Mouse (Mus musculus): ENCODE data around the gene Cyp39a1. TPM values are rescaled to one million over a fixed set of nuclear protein-coding genes. Genes with fewer than 3 reads are reported as not detected.

The Cyp39a1 gene
- polyA plus RNA-seq (2014; fragmentation: Nextera tagmentation; extraction: Ambion mirVana), result 4.1 and 4.2 TPM in 2 replicates

DNA sequence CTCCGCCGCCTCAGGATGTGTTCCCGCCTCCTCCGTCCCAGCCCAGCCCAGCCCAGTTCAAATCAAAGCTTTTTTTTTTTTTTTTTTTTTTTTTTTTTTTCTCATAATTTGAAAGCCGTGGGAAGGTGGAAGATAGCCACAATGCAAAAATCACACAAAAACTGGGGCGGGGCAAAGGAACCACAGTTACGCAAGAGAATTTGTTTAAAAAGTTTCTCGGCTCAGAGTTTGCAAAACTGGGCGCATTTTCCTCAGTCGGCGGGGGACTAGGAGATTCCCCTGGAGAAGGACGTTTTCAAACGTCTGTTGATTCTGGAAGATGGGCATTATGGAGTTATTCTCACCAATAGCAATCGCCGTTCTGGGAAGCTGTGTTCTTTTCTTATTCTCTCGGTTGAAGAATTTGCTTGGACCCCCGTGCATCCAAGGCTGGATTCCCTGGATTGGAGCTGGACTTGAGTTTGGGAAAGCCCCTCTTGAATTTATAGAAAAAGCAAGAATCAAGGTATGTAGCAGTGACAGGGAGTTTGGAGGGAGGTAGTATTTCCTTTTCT lies at the start of gene Cyp39a1:
TSS of gene Cyp39a1 (plus strand) at position 136 of the 554 bp plus-strand sequence.
- no peak within 1 kb of the TSS for H3K27ac ChIP-seq (ENCODE audit: low read depth, low read length)
- no peaks in the 10 kb centered on the region for H3K9me3 ChIP-seq (ENCODE audit: control insufficient read depth, low read length)
- peak within 1 kb of the TSS; percentile 96 for H3K4me2 ChIP-seq
- no peak for DNase-seq (ENCODE audit: low spot score)
- no peaks in the 10 kb centered on the region; the same call in 1 of the 2 replicates for H3K27me3 ChIP-seq (replicated peaks; ENCODE audit: control insufficient read depth, insufficient read depth, low read length)
- H3K4me3 ChIP-seq (ENCODE audit: low read depth, low read length), result peak within 1 kb of the TSS; percentile 77
- H3K4me1 ChIP-seq (replicated peaks; ENCODE audit: control insufficient read depth, insufficient read depth, low read length), result 0 out of 2 replicates have a peak, but pooled peaks cover 4% of the 10 kb centered on the region
- ATAC-seq (replicated peaks; ENCODE audit: low FRiP score), result no peak
- H3K9ac ChIP-seq (ENCODE audit: low read depth, low read length), result peak within 1 kb of the TSS; percentile 73
- WGBS, result under 1% methylated on average over 17 of the region's 17 CpGs
- no peaks in the 10 kb centered on the region for H3K36me3 ChIP-seq (ENCODE audit: control insufficient read depth, insufficient read depth, low read length)

DNA sequence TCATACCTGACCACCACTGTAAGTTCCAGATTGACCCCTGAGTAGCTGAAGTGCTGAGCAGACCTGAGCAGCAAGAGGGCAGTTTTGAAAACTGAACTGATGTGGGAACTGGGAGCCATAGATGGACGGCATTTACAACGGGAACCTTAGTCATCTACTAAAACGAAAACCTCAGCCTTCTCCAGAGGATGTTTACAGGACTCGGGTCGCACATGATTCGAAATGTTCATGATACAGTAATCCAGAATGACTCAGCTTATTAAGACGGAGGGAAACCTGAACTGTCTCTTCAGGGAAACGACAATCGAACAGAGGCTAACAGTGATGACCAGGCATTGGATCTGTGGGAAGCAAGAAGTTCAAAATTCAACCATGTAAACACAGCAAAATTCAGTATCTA lies 48.1 kb upstream of the Cyp39a1 start:
- no peaks in the 10 kb centered on the region for H3K27me3 ChIP-seq (replicated peaks; ENCODE audit: control insufficient read depth, insufficient read depth, low read length)
- no peak overlapping the region for H3K4me3 ChIP-seq (ENCODE audit: low read depth, low read length)
- no peaks in the 10 kb centered on the region for H3K9me3 ChIP-seq (ENCODE audit: control insufficient read depth, low read length)
- 77% methylated on average over 9 of the region's 9 CpGs for WGBS
- H3K4me1 ChIP-seq (replicated peaks; ENCODE audit: control insufficient read depth, insufficient read depth, low read length), result no peaks in the 10 kb centered on the region
- DNase-seq (ENCODE audit: low spot score), result no peak
- H3K4me2 ChIP-seq, result no peak overlapping the region
- H3K36me3 ChIP-seq (ENCODE audit: control insufficient read depth, insufficient read depth, low read length), result no peaks in the 10 kb centered on the region
- H3K9ac ChIP-seq (ENCODE audit: low read depth, low read length), result no peak overlapping the region
- H3K27ac ChIP-seq (ENCODE audit: low read depth, low read length), result no peak overlapping the region
- no peak for ATAC-seq (replicated peaks; ENCODE audit: low FRiP score)

DNA sequence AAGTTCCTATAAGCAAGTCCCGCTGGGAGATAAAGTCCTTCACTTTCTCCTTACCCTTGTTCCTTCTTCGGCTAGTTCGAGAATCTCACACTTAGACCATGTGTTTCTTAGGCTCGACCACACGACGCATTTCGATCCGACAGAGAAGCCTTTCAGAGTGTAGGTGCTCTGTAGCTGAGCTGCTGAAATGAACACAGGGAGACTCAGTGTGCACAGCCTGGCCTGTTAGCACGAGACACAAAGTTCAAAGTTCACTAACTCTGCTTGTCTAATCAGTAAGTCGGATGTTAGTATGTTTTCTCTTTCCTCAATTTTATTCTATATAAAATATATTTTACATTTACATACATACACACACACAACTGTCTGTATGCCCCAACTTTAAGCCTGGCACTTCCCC lies 45.1 kb upstream of the Cyp39a1 start:
- no peak for DNase-seq (ENCODE audit: low spot score)
- Histone ChIP-seq H3K9me3 (ENCODE audit: control insufficient read depth, low read length) (no peaks in the 10 kb centered on the region), H3K4me1 (replicated peaks; ENCODE audit: control insufficient read depth, insufficient read depth, low read length) (no peaks in the 10 kb centered on the region), H3K27me3 (replicated peaks; ENCODE audit: control insufficient read depth, insufficient read depth, low read length) (no peaks in the 10 kb centered on the region; the same call in 1 of the 2 replicates), H3K27ac (ENCODE audit: low read depth, low read length) (no peak overlapping the region), H3K4me2 (no peak overlapping the region), H3K4me3 (ENCODE audit: low read depth, low read length) (no peak overlapping the region), H3K36me3 (ENCODE audit: control insufficient read depth, insufficient read depth, low read length) (no peaks in the 10 kb centered on the region), H3K9ac (ENCODE audit: low read depth, low read length) (no peak overlapping the region)
- no peak for ATAC-seq (replicated peaks; ENCODE audit: low FRiP score)
- 82% methylated on average over 10 of the region's 10 CpGs for WGBS

DNA sequence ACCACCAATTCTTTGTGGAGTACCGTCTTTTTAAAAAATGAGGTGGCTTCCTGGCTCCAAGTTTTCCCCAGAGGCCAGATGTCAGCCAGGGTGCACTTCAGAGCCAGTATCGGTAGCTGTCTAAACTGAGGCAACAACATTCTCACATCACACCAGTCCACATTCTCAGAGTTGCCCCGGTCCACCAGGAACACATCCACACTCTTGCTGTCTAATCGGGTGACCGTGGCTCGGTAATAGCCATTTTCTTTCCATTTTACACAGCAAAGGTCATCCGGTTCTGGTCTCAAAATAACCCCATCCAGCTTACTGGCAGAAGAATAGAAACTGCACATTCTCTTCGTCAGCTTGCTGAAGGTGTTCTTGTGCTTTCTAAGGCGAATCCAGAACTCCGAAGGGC lies 39.0 kb upstream of the Cyp39a1 start:
- Histone ChIP-seq H3K27ac (ENCODE audit: low read depth, low read length) (no peak overlapping the region), H3K4me2 (no peak overlapping the region), H3K27me3 (replicated peaks; ENCODE audit: control insufficient read depth, insufficient read depth, low read length) (peaks cover 45% of the 10 kb centered on the region), H3K36me3 (ENCODE audit: control insufficient read depth, insufficient read depth, low read length) (no peaks in the 10 kb centered on the region), H3K4me1 (replicated peaks; ENCODE audit: control insufficient read depth, insufficient read depth, low read length) (no peaks in the 10 kb centered on the region; the same call in 1 of the 2 replicates), H3K9ac (ENCODE audit: low read depth, low read length) (no peak overlapping the region), H3K4me3 (ENCODE audit: low read depth, low read length) (no peak overlapping the region), H3K9me3 (ENCODE audit: control insufficient read depth, low read length) (no peaks in the 10 kb centered on the region)
- no peak for DNase-seq (ENCODE audit: low spot score)
- WGBS, result 83% methylated on average over 10 of the region's 10 CpGs
- ATAC-seq (replicated peaks; ENCODE audit: low FRiP score), result no peak

DNA sequence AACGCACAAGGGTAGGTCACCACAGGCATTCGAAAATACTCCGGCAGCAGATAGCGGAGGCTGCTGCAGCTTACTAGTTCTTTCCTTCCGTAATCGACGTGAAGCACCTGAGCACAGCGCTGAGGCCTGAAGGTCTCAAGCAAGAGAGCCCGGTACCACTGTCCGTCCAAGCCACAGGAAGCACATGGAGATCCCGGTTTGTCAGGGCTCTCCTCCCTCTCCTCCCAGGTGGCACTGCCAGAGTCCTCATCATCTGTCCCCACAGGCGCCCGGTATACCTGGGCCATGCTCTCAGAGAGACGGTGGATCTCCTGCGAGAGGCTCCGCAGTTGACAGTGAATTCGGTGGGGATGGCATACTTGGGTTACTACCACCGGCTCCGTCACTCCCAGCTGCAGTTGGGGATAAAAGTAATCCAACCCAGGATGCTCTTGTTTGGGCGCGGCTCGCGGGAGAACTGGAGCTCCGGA lies 38.2 kb upstream of the Cyp39a1 start:
- Histone ChIP-seq H3K27me3 (replicated peaks; ENCODE audit: control insufficient read depth, insufficient read depth, low read length) (peaks cover 45% of the 10 kb centered on the region), H3K36me3 (ENCODE audit: control insufficient read depth, insufficient read depth, low read length) (no peaks in the 10 kb centered on the region), H3K4me1 (replicated peaks; ENCODE audit: control insufficient read depth, insufficient read depth, low read length) (no peaks in the 10 kb centered on the region; the same call in 1 of the 2 replicates), H3K9ac (ENCODE audit: low read depth, low read length) (no peak overlapping the region), H3K4me2 (peak overlapping the region; percentile 68), H3K9me3 (ENCODE audit: control insufficient read depth, low read length) (no peaks in the 10 kb centered on the region), H3K4me3 (ENCODE audit: low read depth, low read length) (peak overlapping the region; percentile 34), H3K27ac (ENCODE audit: low read depth, low read length) (no peak overlapping the region)
- ATAC-seq (replicated peaks; ENCODE audit: low FRiP score) (no peak), DNase-seq (ENCODE audit: low spot score) (peak; percentile 35)
- WGBS, result 27% methylated on average over 24 of the region's 24 CpGs

DNA sequence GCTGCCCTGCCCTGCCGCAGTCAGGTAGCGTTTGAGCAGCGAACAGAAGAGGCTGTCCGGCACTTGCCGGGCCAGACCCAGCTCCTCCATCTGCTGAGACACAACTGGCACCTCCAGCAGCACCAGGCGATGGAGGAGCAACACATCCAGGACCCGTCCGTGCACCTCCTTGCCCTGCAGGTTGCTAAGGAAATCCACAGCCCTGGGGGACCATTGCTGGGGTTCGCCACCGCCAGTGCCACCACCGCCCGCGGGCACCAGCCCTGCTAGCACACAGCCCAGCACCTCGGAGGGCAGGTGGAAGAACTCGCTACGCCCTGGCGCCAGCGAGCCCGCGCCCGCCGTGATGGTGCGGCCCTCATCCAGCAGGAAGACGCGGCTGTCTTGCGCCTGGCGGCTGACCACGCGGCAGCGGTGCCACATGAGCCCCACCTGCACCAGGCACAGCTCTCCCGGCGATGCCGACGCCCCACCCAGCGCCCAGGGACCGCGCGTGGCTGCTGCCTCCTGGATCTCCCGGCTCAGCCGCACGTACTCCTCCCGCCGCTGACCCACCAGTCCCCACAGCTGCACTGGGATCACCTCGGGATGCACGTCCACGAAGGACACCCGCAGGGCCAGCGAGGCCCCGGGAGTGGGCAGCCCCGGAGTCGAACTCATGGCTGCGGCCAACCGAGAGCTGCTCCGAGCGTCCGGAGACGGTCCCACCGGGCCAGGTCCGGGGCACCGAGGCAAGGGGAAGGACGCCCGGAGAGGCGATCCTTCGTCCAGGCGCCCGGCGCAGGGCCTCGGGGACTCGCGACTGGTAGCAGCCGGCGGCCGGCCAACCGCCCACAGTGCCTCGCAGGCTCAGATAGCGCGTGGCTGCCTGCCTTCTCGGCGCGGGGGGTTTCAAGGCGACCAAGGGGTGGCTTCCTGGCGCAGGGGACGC lies 37.5 kb upstream of the Cyp39a1 start, which contains the start of gene Tdrd6:
TSS of gene Tdrd6 (minus strand) at position 804 of the 931 bp plus-strand sequence.
- H3K9me3 ChIP-seq (ENCODE audit: control insufficient read depth, low read length), result no peaks in the 10 kb centered on the region
- H3K4me1 ChIP-seq (replicated peaks; ENCODE audit: control insufficient read depth, insufficient read depth, low read length), result no peaks in the 10 kb centered on the region; the same call in 1 of the 2 replicates
- H3K9ac ChIP-seq (ENCODE audit: low read depth, low read length), result no peak within 1 kb of the TSS
- DNase-seq (ENCODE audit: low spot score) (peak; percentile 37), ATAC-seq (replicated peaks; ENCODE audit: low FRiP score) (no peak; the same call in 1 of the 2 replicates)
- H3K4me3 ChIP-seq (ENCODE audit: low read depth, low read length), result peak within 1 kb of the TSS; percentile 34
- peaks cover 45% of the 10 kb centered on the region for H3K27me3 ChIP-seq (replicated peaks; ENCODE audit: control insufficient read depth, insufficient read depth, low read length)
- H3K4me2 ChIP-seq, result peak within 1 kb of the TSS; percentile 68
- H3K36me3 ChIP-seq (ENCODE audit: control insufficient read depth, insufficient read depth, low read length), result no peaks in the 10 kb centered on the region
- 4% methylated on average over 82 of the region's 83 CpGs for WGBS
- H3K27ac ChIP-seq (ENCODE audit: low read depth, low read length), result no peak within 1 kb of the TSS

DNA sequence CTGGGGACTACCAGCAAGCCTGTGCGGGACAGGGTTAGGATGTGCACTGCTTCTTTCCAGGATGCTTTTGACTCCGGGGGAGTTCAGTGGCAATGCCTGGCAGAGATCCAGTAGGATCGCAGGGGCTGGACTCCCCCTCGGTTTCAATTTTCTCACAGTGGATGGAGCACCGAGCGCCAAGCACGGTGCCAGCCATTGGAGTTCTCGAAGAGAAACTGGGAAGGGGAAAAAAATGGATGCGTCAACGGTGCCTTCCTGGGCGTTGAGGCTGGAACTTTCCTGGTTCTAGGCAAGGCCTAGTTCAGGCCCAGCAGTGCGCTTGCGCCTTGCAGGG lies 36.8 kb upstream of the Cyp39a1 start:
- Histone ChIP-seq H3K9me3 (ENCODE audit: control insufficient read depth, low read length) (no peaks in the 10 kb centered on the region), H3K27ac (ENCODE audit: low read depth, low read length) (no peak overlapping the region), H3K4me1 (replicated peaks; ENCODE audit: control insufficient read depth, insufficient read depth, low read length) (no peaks in the 10 kb centered on the region; the same call in 1 of the 2 replicates), H3K36me3 (ENCODE audit: control insufficient read depth, insufficient read depth, low read length) (no peaks in the 10 kb centered on the region), H3K9ac (ENCODE audit: low read depth, low read length) (no peak overlapping the region), H3K4me3 (ENCODE audit: low read depth, low read length) (no peak overlapping the region; the same call in 1 of the 2 replicates), H3K27me3 (replicated peaks; ENCODE audit: control insufficient read depth, insufficient read depth, low read length) (peaks cover 45% of the 10 kb centered on the region), H3K4me2 (peak overlapping the region; percentile 68)
- DNase-seq (ENCODE audit: low spot score), result no peak
- WGBS, result 47% methylated on average over 13 of the region's 13 CpGs
- no peak for ATAC-seq (replicated peaks; ENCODE audit: low FRiP score)

DNA sequence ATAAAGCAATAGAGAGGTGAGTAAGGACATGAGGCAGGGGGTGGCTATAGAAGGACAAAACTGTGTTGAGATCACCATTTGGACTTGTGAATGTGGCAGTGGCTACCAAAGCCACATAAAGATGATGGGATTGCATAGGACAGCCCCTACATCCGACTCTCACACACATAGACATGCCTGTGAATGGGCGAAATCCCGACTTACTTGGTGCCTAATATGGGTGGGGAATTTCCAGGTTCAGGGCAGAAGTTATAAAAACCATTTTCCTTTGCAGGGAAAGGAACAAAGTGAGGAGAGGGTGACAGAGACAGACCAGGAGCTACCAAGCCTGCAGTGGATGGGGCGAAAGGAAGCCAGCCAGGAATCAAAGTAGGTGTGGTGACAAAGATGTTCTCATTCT lies 30.1 kb upstream of the Cyp39a1 start:
- ATAC-seq (replicated peaks; ENCODE audit: low FRiP score) (no peak), DNase-seq (ENCODE audit: low spot score) (no peak)
- Histone ChIP-seq H3K4me3 (ENCODE audit: low read depth, low read length) (no peak overlapping the region), H3K36me3 (ENCODE audit: control insufficient read depth, insufficient read depth, low read length) (no peaks in the 10 kb centered on the region), H3K9ac (ENCODE audit: low read depth, low read length) (no peak overlapping the region), H3K27me3 (replicated peaks; ENCODE audit: control insufficient read depth, insufficient read depth, low read length) (0 out of 2 replicates have a peak, but pooled peaks cover 3% of the 10 kb centered on the region), H3K9me3 (ENCODE audit: control insufficient read depth, low read length) (no peaks in the 10 kb centered on the region), H3K27ac (ENCODE audit: low read depth, low read length) (no peak overlapping the region), H3K4me1 (replicated peaks; ENCODE audit: control insufficient read depth, insufficient read depth, low read length) (no peaks in the 10 kb centered on the region), H3K4me2 (no peak overlapping the region)
- 86% methylated on average over 4 of the region's 4 CpGs for WGBS
